Mouse (Mus musculus): Measurements from ENCODE around the gene Timm8a2.

Gene Timm8a2

DNA sequence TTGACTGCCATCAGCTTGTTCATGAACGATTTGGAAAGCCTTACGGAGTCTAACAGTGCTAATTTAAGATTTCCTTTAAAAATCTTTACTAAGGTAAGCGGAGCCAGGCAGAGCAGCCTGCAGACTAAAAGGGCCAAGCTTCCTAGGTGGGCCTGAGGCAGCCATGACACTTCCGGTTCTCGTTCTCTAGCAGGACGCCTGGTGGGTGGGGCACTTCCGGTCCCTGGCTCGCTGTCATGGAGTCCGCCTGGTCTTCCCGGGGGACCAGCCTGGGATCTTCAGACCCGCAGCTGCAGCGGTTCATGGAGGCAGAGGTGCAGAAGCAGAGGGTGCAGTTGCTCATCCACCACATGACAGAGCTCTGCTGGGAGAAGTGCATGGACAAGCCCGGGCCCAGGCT is at the start of gene Timm8a2:
Gene Timm8a2, plus strand, starts transcription at position 224 of the 400 bp plus-strand sequence.
- no peak for DNase-seq

DNA sequence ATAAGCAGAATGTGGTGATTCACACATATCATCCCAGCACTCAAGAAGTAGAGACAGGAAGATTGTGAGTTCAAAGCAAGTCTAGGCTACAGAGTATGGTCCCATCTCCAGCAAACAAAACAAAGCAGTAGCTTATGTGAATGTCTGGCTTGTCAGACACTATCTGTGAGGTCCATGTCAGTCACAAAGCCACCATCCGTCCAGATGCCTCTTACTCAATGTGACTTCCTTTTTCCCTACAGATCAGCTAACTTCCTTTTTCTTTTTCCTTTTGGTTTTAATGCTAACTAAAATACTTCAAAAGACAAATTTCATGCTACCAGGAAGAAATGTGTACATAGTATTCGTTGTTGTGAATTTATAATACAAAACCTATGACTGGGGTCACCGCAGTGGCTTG is 49.0 kb upstream of the Timm8a2 start:
- no peak for DNase-seq

DNA sequence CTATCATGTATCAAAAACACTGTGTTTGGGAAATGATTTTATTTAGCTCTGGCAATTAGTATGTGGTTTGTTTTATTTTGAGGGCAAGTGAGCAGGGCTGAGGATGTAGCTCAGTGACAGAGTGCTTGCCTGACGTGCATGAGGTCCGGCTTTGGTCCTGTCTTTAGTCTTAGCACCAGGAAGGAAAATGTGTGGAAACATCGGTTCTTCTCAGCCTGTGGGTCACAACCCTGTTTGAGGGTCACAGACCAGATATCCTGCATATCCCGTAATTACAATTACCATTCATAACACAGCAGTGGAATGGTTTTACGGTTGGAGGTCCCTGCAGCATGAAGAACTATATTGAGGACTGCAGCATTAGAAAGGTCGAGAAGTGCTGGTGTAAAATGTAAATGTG is 48.4 kb upstream of the Timm8a2 start:
- peak in 1 of 2 experiments; percentile 13 for DNase-seq

DNA sequence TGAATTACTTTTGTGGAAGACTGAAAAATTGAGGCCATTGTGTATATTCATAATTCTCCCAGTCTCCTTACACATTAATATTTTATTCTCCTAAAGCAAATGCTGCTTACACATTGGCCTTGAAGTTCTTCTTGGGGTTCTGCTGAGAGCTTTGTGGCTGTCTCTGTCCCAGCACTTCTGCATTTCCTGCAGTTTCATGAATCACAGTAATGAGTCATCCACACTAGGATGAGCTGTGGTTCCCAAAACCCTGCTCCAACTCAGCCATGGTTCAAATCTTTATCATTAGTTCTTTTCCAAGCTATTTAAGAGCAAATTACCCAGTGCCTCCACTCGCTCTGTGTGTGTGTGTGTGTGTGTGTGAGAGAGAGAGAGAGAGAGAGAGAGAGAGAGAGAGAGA is 47.2 kb upstream of the Timm8a2 start:
- DNase-seq = no peak

DNA sequence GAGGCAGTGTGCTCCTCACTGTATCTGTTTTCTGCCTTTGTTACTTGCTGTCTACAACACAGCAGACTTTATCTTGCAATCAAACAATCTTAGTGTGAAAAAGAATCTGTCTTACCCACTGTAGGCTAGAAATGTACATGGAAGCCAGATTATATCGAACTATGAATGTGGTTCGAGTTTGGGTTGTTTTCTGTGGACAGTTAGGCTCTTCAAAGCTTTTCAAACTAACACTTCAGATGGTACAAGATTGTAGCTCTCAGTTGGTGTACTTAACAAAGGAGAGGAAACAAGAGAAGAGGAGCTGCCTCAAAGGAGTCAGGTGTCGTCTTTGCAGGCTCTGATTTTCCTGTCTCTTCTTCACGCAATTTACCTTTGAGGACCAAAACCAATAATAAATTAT is 46.8 kb upstream of the Timm8a2 start:
- no peak for DNase-seq

DNA sequence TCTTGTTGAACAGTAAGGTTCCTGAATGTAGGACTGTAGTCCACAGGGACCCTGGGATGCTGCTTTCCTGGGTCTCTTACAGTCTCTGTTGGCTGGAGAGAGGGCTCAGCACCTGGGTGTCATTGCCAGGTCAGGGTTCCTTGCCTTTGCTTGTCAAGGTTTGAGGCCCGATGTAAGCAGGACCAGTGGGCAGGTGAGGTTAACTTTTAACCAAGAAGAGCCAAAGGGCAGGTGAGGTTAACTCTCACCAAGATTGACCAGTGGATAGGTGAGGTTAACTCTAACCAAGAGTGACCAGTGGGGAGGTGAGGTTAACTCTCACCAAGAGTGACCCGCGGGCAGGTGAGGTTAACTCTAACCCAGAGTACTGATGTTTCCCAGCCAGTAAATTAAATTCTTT is 45.1 kb upstream of the Timm8a2 start:
- peak; percentile 39 to 49 for DNase-seq

DNA sequence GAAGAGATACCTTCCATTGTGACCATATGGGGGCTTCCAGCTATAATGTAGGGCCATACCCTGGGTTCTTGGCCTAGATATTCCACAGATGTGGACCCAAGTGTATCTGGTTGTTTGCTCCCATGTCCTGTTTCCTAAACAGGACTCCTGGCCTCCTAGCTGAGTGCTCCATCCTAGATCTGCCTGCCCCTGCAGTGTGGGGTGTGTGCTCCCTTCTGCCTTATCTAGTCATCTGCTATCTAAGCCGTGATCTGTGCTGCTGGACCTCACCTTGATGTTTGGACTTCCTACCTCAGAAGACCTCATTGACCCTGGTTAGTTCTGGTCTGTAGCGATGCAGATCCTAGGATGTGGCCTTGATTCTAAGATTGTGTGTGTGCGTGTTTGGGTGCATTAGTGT is 44.6 kb upstream of the Timm8a2 start:
- no peak for DNase-seq

DNA sequence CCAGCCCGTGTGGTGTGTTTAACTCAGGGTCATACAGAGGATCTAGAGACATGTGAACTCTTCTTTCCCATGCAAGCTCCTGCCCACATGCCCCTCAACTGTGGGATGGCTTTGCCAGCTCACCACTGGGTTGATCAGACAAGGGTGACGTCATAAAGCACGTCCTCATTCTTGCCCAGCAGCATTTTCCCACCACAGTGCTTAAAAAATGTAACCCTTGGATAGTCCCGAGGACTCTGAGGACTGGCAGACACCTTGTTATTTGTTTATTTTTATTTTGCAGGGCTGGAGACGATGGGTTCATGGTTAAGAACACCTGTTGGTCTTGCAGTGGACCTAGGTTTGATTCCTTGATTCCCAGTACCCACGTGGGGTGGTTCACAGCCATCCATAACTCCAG is 43.6 kb upstream of the Timm8a2 start:
- DNase-seq = no peak

DNA sequence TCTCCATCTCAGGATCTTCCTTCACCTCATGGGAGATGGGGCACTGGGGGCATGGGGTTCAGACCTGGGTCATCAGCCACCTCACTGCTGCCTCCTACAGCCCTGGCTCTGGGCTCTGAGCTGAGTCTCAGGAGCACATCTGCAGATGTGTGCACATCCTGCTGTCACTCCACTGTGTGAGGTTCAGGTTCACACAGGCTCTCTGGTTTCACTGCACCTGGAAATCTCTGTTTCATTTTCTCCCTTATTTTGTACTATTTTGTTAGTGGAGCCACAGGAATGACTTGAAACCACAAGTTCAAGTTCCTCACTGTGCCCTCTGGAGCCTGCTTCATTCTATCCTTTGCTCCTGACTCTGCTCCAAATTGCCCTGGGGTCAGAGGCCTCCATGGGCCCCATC is 42.6 kb upstream of the Timm8a2 start:
- DNase-seq = peak in 1 of 2 experiments; percentile 25

DNA sequence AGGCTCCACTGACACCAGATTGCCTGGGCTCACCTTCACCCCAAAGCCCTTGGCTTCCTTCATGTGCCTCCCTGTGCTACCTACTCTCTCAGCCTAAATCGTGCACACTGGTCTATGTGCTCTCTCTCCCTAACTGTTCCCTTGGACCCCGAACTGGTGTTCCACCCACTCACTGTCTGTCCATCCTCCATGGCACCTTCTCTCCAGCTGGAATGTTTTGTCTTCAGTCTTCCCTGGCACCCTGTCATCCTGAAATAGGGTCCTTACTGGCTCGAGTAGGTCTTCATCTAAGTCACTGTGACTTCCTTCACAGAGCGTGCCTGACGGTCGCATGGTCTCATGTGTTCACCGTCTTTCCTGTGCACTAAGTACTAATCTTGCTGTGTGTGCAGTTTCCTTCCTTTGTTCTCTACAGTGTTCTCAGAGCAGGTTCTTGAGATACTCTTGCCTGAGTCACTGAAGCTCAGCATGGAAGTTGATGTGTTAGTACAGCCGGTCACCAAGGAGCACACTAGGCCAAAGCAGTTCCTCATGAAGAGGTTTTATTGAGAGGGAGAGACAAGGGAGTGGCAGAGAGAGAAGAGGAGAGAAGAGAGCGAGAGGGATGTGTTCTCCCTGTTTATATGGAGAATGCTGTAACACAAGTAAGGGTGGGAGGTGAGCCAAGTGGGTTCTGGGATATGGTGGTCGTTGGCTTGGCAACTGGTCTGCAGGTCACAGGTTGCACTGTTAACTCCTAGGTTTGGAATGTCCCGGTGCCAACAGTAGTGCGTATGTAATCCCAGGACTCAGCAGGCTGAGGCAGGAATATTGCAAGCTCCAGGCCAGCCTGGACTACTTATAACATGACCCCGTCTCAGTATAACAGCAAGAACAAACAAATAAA is 41.8 kb upstream of the Timm8a2 start:
- no peak for DNase-seq

DNA sequence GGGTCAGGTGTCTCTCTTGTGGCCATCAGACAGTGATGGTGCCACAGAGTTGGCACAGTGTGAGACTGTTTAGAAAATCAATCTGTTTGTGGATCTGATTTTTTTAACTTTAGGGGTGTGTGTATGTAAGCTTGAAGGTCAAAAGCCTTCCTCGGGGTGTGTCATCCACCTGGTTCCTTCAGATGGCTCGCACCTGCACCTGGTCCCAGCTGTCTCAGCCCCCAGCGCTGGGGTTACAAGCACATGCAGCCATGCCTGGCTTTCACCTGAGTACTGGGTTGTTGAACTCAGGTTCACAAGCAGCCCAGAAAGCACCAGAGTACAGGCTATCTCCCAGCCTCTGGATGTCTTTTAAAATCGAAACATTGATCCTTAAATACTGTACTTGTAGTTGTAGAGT is 40.9 kb upstream of the Timm8a2 start:
- DNase-seq = no peak

DNA sequence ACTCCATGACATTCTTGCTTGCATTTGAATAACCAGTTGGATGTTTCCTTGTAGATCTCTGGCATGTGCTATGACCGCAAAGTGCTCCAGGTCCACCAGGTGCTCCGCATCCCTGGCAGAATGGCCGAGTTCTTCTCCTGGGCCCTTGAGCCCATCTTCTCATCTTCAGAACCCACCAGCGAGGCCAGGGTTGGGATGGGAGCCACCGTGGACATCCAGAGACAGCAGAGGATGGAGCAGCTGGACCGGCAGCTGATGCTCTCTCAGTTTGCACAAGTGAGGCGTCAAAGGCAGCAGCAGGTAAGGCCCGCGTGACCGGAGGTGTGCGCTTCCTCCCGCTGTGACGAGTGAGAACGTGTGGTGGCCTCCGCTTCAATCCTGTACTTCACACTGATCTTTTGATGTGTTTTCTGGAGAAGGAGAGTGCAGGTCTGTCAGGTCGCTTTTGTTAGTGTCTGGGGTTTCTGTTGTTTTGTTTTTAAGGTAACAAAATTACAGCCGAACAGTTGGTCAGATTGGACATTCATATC is 40.2 kb upstream of the Timm8a2 start:
- DNase-seq = no peak

DNA sequence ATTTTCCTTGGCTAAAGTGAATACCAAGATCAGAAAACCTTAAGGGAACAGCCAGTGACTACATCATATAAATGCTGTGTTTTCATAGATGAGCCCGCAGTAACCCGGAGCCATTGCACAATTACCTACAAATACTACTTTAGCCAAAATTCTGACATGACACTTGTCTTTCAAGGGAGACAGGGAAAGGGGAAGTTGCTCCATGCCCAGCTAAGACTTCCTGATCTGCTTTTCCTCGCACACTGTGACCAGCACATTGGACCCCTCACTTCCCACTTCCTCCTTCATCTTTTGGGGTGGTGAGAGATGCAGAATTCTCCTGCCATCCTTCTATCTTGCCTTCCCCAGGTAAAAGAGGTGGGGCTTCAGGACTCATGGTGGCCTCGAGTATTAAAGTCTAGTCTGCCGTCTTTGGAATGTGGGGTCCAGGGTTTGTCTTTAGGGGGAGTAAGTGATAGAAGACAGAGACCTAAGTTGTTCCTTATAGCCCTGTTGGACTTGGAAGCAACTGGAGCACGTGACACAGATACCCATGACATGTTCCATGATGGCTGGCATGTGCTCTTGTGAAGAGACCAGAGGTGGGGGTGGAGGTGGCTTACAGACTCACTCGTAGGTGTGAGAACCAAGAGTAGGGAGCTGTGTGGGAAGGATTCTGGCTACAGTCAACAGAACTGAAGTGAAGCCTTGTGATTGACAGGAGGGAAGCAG is 39.5 kb upstream of the Timm8a2 start:
- no peak for DNase-seq

DNA sequence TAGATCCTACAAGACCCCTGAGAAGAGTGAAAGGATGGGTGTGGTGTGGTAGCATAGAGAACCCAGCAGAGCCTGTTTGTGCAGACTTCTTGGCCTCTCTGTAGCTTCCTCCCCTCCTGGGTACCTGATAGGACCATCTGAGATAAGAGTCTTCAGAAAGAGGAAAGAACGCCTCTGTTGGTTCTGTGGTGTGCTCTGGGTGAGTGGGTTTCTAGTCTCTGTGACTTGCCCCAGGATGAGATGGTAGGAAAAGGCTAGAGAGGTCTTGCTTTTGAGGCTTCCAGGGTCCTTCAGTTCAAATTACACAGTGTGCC is 39.0 kb upstream of the Timm8a2 start:
- no peak for DNase-seq

DNA sequence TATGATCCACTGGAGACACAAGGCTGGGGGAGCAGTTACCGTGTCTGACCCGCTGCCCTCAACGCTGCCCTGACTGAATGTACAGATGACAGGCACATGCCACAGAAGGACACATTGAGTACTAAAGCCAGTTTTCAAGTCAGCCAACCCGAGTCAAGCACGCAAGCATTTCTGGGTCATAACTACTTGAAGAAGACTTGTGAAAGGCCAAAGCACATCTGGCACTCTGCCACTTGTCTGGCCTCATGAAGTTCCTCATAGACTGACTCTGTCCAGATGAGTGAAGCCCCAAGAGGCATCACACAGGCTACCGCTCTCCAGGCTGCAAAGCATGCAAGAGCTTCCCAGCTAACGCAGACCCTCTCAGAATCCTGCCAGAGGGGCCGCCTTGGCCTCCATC is 37.7 kb upstream of the Timm8a2 start:
- DNase-seq = peak; percentile 89 to 91

DNA sequence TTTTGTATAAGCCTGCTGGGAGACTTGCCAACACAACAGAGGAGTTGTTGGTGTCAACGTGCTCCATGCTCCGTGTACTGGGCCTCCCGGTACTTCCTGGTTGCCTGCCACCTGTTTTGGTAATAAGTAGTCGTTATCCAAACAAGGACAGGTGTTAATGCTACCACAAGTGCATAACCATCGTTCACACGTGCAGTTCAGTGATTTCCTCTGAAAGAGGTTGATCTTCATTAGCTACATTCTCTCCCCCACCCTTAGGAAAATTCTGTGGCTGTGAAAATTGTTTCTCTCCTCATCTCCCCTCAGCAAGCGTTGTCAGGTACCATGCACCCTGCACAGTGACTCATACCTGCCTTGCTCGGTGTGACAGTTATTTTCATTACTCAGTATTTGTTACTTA is 35.0 kb upstream of the Timm8a2 start:
- DNase-seq = no peak

DNA sequence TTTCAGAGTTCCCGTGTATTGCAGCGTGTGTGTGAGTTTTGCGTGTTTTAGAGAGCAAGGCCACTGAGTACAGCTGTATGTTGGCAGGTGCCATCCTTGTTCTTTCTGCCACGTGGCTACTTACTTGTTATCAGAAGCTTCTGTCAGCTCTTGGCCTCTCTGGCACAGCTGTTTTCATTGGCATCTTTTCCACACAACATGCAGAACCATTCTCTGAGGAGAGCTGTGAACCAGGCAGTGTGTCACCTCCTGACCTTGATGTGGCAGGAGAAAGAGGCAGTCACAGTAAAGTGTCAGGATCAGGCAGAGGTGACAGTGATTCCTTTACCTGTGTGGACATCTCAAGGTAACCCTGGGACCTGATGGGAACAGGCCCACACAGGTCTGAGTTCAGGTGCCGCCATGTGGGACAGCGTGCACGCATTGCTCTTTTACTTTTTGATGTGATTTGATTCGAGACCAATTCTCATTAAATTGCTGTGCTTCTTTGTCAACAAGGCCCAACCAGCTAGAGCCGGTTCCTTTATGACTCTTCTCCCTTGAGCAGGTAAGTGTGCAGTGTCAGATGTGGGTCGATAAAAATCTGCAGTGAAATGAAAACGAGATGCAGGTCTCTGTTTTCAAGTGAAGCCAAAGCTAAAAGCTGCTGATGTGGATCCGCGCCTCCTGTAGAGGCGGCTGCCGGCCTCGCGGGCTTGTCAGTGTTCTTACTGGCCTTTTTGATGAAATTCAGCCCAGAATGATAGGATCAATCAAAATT is 33.9 kb upstream of the Timm8a2 start:
- DNase-seq = peak in 1 of 2 experiments; percentile 28

DNA sequence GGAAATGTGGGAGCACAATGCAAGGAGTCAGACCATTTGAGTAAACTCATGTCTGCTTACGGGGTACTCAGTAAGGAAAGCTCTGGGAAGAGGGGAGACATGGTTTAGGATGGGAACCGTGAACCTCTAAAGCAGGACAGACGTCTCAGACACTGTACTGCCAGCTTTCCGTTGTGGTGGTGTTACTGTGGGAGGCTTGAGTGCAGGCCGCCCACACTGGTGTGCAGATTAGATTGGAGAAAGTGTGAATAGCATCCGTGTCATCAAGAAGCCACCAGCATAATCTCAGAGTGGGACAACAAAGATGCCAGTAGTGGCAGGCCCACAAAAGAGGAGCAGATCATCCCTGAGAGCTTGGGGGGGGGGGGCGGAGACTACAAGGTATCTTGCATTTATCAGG is 32.2 kb upstream of the Timm8a2 start:
- no peak for DNase-seq

DNA sequence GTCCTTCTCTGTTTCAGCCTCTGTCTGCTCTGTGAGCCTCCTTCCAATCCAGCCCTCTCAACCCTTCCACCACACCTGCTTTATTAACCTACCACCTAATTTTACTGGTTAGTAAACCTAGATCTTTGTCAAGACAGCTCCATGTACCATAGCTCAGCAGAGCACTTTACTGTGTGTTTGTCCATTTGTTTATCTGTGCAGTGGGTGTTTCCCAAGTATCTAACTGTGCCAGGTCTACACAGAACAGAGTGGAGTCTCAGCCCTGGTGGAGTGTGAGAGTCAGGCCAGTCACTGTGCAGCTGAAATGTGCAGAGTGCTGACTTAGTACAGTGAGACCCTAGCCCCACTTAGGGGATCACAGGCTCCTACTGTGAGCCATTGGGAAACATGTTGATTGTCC is 30.7 kb upstream of the Timm8a2 start:
- DNase-seq = no peak

DNA sequence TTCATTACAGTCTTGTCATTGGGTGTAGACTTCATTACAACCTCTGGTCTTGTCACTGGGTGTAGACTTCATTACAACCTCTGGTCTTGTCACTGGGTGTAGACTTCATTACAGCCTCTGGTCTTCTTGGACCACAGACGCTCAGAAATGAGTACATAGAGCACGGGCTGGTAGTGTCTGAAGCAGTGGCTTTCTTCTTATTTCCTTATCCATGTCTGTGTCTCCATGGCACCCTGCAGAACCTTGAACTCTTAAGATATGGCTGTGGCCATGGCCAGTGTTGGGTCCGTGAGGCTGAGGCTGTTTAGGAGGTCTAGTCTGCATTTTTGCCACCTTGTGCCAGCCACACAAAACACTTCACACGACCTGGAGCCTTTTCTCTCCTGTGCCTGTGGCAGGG is 26.2 kb upstream of the Timm8a2 start:
- DNase-seq = no peak

DNA sequence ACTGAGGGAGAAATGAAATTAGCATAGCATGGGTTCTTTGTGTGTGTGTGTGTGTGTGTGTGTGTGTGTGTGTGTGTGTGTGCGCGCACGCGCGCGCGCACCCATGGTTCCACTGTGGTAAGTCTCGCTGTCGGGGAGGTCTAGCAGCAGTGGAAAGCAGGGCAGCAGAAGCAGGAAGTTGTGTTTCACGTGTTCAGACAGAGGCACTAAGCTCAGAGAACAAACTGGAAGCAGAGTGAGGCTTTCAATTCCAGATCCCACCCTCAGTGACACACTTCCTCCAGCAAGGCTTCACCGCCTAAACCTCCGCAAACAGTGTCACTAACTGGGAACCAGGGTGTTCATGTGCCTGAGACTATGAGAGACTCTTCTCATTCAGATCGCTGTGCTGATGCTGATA is 25.0 kb upstream of the Timm8a2 start:
- no peak for DNase-seq

DNA sequence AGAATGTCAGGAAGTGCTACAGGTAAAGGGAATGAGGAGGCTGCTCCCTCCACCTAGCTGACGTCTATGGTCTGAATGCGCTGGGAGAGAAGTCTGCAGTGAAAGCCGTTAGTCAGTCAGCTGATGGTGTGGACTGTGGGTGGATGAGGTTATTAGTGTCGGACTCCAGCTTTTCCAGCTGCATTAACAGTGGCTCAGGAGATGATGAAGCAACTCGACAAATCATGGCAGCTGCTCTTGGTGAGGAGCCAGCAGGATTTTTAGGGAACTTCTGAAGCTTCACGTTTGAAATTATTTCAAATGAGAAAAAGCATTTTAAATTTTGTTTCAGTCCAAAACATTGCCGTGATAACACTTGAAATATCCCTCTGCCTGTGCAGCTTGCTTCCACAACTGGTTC is 24.2 kb upstream of the Timm8a2 start:
- DNase-seq = no peak

DNA sequence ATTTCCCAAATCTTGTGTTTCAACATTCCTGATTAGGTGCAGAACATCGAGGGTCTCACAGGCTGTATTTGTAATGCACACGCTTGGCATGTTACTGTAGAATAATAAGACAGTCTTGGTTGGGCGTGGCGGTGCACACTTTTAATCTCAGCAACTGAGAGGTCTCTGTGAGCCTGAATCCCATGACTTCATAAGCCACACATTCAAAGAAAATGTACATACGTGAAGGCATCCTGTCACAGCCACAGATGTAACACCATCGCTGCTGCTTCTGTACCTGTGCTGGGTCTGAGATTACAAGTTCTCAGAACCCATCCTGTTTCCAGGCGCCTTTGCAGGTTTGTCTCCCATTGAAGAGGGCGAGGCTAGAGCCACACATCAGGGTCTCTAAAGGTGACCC is 22.7 kb upstream of the Timm8a2 start:
- no peak for DNase-seq

DNA sequence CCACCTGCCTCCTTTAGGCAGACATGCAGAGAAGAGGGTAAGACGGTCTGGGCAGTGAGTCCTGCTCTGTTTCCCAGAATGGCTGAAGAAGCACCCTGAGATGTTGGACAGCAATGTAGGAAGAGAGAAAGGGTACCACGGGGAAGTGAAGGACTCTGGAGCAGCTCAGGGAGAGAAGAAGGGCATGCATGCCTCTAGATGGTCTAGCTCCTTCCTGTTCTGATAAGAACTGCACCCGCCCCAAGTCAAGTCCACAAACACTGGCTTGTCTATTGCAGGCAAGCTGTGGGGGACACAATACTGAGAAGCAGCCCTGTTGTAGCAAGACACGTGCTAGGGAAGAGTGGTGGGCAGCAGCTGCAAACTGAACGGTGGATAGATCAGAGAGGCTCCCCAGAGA is 22.3 kb upstream of the Timm8a2 start:
- DNase-seq = no peak

All from kidney, postnatal 36 days (tissue).